In genomic region chr1:161999338-161999737, GRCm38 (mm10) we compare ENCODE assay signal across 8 mouse cellular contexts. TPM values are rescaled to one million over a fixed set of nuclear protein-coding genes. Genes with fewer than 3 reads are reported as not detected.
A peak's percentile ranks its signal among the peaks of the same experiment; 100 is the strongest.
DNase-seq lines count a peak whose midpoint lies in the region; ATAC-seq lines count a peak whose summit lies in the region.

No protein-coding gene starts in this region.

- H3K4me2 ChIP-seq in lung, embryonic 15.5 days: no peak overlapping the region
- no peak overlapping the region for H3K4me2 ChIP-seq in embryonic facial prominence, embryonic 12.5 days (replicated peaks)
- 0 out of 2 replicates have a peak overlapping the region, but pooled peaks have one; percentile 1 for H3K4me2 ChIP-seq in hindbrain, embryonic 12.5 days (replicated peaks)

- H3K27ac ChIP-seq in lung, embryonic 15.5 days: peak overlapping the region; percentile 71
- H3K27ac ChIP-seq in embryonic facial prominence, embryonic 12.5 days: peak overlapping the region; percentile 97
- H3K27ac ChIP-seq in hindbrain, embryonic 12.5 days: peak overlapping the region; percentile 74

- H3K36me3 ChIP-seq in lung, embryonic 15.5 days: no peaks in the 10 kb centered on the region
- H3K36me3 ChIP-seq in embryonic facial prominence, embryonic 12.5 days: no peaks in the 10 kb centered on the region
- no peaks in the 10 kb centered on the region for H3K36me3 ChIP-seq in hindbrain, embryonic 12.5 days

- no peak overlapping the region for H3K9ac ChIP-seq in lung, embryonic 15.5 days
- H3K9ac ChIP-seq in embryonic facial prominence, embryonic 12.5 days: peak overlapping the region; percentile 44; the same call in 1 of the 2 replicates
- H3K9ac ChIP-seq in hindbrain, embryonic 12.5 days: peak overlapping the region; percentile 45

- no peaks in the 10 kb centered on the region for H3K27me3 ChIP-seq in lung, embryonic 15.5 days
- H3K27me3 ChIP-seq in embryonic facial prominence, embryonic 12.5 days: no peaks in the 10 kb centered on the region
- H3K27me3 ChIP-seq in hindbrain, embryonic 12.5 days: no peaks in the 10 kb centered on the region

- H3K4me3 ChIP-seq in lung, embryonic 15.5 days: no peak overlapping the region
- no peak overlapping the region for H3K4me3 ChIP-seq in embryonic facial prominence, embryonic 12.5 days
- no peak overlapping the region for H3K4me3 ChIP-seq in hindbrain, embryonic 12.5 days

- no peak for DNase-seq in lung, postnatal 14 days
- DNase-seq in cerebellum, adult 9-11 months: no peak
- no peak for DNase-seq in left cerebral cortex, adult 18-20 months (ENCODE audit: low spot score in 2 of 2)
- DNase-seq in urinary bladder, postnatal 4 days (ENCODE audit: low spot score in 2 of 2): no peak

- no peaks in the 10 kb centered on the region for H3K9me3 ChIP-seq in lung, embryonic 15.5 days
- no peaks in the 10 kb centered on the region for H3K9me3 ChIP-seq in embryonic facial prominence, embryonic 12.5 days
- H3K9me3 ChIP-seq in hindbrain, embryonic 12.5 days (replicated peaks): no peaks in the 10 kb centered on the region

- peaks cover 39% of the 10 kb centered on the region for H3K4me1 ChIP-seq in lung, embryonic 15.5 days
- peaks cover 45% of the 10 kb centered on the region for H3K4me1 ChIP-seq in embryonic facial prominence, embryonic 12.5 days
- peaks cover 22% of the 10 kb centered on the region for H3K4me1 ChIP-seq in hindbrain, embryonic 12.5 days

- 36% methylated on average over 5 of the region's 5 CpGs for WGBS in lung, embryonic 15.5 days
- 23% methylated on average over 5 of the region's 5 CpGs for WGBS in embryonic facial prominence, embryonic 12.5 days
- WGBS in hindbrain, embryonic 12.5 days: 45% methylated on average over 5 of the region's 5 CpGs

- no peak for ATAC-seq in lung, embryonic 15.5 days (ENCODE audit: borderline replicate concordance, extremely low read depth, low FRiP score, low TSS enrichment)
- ATAC-seq in embryonic facial prominence, embryonic 12.5 days (ENCODE audit: insufficient number of reproducible peaks, insufficient read depth, low FRiP score, low TSS enrichment): no peak
- 0 out of 2 replicates have a peak, but pooled peaks have one; percentile 24 for ATAC-seq in hindbrain, embryonic 12.5 days (ENCODE audit: low FRiP score)
- 0 out of 2 replicates have a peak, but pooled peaks have one; percentile 18 for ATAC-seq in monocyte, adult 5-6 weeks (replicated peaks; ENCODE audit: insufficient number of reproducible peaks, low FRiP score, low TSS enrichment, poor library complexity, severe bottlenecking)

RNA-seq across cellular contexts. Expression of gene 4930558K02Rik, which starts 19.9 kb away (rescaled TPM):
- polyA plus RNA-seq in lung, embryonic 15.5 days (2015; fragmentation: Nextera tagmentation; extraction: Ambion mirVana): not detected in 2 replicates
- polyA plus RNA-seq in embryonic facial prominence, embryonic 12.5 days (2016; fragmentation: Nextera tagmentation; extraction: Ambion mirVana): not detected in 2 replicates
- not detected in 2 replicates for polyA plus RNA-seq in hindbrain, embryonic 12.5 days (2016; fragmentation: Nextera tagmentation; extraction: Ambion mirVana)
- not detected in 3 replicates for total RNA-seq in monocyte, adult 5-6 weeks (2017)
- total RNA-seq in left cerebral cortex, adult 18-20 months (2021): not detected

RNA-seq across cellular contexts. Expression of gene Pigc, which starts 30.4 kb away (rescaled TPM):
- polyA plus RNA-seq in lung, embryonic 15.5 days (2015; fragmentation: Nextera tagmentation; extraction: Ambion mirVana): 35.7 and 36.4 TPM in 2 replicates
- 44.1 and 48.3 TPM in 2 replicates for polyA plus RNA-seq in embryonic facial prominence, embryonic 12.5 days (2016; fragmentation: Nextera tagmentation; extraction: Ambion mirVana)
- polyA plus RNA-seq in hindbrain, embryonic 12.5 days (2016; fragmentation: Nextera tagmentation; extraction: Ambion mirVana): 35.4 and 36.6 TPM in 2 replicates
- 24.8 to 30.8 TPM (median 27.2 TPM) in 3 replicates for total RNA-seq in monocyte, adult 5-6 weeks (2017)
- 10 to 100 TPM; 10.8 to 17.3 TPM for total RNA-seq in left cerebral cortex, adult 18-20 months (2021)

Comparison
In these comparisons a context has a peak if more than half of its experiments do, and no peak if none do; other contexts are left out.
1. ATAC-seq: peak in hindbrain, embryonic 12.5 days (single experiment) and monocyte, adult 5-6 weeks (single experiment); none in lung, embryonic 15.5 days (single experiment) and embryonic facial prominence, embryonic 12.5 days (single experiment).
2. Peak in every context shown above with its lines, with median percentiles within 50 percentile points of each other: H3K27ac ChIP-seq.